Mouse (Mus musculus) frontal cortex, postnatal 14 days (tissue): ENCODE results near the gene Ms4a14.
A peak's percentile ranks its signal among the peaks of the same experiment; 100 is the strongest.
"Not testable (repeated sequence)": the region's sequence is repeated elsewhere in the genome, so short reads cannot be mapped to it uniquely, and the experiment has no call there.

Experiments used
- DNase-seq, 2 experiments: peaks; one replicate each; pipeline ENCODE4 v3.0.0; 2022; ENCODE audit warnings: low spot score in 2 of 2

The Ms4a14 gene

DNA sequence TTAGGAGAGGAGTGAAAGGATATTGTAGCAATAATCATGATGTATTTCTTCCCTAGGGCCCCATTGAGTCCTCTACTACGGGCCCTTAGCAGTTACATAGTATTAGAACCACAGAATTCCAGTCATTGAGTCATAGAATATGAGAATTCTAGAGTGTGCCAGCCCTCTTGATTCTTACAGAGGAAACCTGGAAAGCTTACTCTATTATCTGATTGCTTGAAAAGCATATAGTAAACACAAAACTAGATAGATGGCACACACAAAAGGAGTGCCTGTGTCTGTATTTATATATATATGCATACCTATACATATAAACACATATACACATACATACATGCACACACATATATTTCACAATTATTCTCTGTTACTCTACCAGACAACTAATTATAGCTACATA, at the start of gene Ms4a14:
Ms4a14 (minus strand) TSS at position 101 of the 400 bp plus-strand sequence.
- no peak for DNase-seq

DNA sequence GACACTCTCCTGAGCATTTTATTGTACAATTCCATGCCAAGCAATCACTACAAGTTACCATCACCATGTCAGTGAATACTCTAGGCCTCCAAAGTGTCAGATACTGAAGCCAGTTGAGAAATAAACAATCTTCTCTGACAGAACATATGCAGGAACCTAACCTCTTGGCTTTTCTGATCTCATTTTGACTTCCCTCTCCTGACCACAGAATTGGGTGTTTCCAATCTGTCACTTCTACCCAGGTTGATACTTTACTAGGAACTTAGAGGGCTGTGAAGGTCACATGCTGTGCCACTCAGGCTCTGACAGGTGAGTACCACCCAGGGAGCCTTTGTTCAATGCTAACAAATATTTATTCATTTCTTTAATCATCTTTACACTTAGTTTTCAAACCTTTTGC, 47.7 kb upstream of the Ms4a14 start:
- DNase-seq: no peak

DNA sequence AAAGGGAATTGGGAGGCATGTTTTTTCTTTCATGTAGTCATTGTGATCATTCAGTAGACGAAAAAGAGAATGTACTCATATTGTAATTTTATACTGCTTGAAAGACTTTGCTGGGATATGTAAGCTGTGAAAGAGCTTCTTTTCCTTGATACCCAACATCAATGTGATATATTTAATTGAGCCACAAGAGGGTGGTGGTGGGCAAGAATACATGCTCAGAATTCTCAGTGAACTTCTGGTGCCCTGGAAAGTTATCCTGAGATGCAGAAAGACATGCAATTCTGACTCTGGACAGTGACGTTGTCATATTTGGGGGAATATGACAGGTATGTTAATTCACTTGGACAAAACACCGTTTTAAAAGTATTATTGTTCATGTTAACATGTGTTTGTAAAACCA, 45.9 kb upstream of the Ms4a14 start:
- DNase-seq: no peak

DNA sequence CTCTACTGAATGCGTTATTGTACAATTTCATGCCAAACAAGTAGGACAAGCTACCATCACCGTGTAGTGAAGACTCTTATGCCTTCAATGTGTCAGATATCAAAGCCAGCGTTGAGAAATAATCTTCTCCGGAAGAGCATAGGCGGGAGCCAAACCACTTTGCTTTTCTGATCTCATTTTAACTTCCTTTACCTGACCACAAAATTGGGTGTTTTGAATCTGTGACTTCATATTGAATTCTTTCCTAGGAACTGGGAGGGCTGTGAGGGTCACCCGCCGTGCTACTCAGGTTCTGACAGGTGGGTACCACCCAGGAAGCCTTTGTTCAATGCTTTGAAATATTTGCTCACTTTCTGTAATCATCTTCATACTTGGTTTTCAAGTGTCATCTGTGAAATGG, 41.5 kb upstream of the Ms4a14 start:
- DNase-seq: no peak

DNA sequence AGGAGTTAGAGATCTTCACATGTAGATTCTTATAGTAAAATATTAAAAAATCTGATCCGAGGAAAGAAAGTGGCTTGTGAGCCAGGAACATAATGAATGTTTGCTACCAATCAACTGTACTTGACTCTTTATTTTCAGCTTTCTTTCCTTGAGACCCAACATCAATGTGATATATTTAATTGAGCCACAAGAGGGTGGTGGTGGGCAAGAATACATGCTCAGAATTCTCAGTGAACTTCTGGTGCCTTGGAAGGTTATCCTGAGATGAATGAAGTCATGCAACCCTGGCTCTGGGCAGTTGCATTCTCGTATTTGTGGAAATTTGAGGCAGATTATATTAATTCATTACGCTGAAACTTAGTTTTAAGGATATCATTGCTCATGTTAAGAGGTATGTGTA, 37.6 kb upstream of the Ms4a14 start:
- DNase-seq: no peak

DNA sequence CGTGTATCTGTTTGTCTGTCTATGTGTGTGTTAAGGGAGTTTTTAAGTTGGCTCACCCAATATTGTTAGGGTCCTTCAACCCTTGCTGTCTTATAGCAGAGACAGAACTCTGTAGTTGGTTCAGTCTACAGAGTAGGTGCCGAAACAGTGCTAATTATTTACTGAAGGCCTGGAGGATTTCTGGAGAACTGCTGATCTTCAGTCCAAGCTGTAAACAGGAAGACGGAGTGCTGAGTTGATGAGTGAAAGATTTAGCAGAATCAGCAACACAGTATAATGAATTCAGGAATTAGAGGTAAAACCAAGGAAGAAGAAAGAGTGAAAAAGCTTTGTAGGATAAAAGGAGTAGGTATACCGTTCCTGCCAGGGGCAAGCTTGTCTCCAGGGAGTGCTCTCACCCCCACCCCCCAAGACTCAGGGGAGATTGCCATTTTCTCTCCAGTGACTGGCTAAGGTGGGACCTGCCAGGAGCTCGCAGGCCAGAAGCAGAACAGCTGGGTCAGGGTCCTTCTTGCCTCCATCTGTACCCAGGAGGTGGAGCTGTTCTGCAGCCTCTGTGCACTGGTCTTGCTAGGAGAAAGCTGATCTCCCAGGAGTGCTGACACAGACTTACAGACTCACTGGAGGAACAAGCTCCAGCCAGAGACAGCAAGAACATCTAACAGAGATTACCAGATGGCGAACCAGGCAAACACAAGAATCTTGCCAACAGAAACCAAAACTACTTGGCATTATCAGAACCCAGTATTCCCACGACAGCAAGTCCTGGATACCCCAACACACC, 35.6 kb upstream of the Ms4a14 start:
- peak; percentile 4 to 7 for DNase-seq

DNA sequence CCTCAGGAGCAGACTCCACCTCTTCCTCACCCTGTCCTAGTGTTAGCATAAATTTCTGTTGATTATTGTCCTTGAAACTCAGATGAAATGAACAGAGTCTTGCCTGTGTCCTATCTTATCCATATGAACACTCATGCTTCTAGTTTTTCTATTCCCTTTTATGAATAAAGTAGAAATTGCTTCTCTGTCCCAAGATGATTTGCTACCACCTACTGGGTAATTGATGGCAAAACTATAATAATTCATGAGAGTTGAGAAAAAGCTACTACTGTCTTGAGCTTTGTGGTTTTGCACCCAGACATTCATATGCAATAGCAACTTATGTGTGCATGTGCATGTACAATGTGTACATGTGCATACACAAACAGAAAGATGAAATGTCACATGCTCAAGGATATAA, 29.7 kb upstream of the Ms4a14 start:
- no peak for DNase-seq

DNA sequence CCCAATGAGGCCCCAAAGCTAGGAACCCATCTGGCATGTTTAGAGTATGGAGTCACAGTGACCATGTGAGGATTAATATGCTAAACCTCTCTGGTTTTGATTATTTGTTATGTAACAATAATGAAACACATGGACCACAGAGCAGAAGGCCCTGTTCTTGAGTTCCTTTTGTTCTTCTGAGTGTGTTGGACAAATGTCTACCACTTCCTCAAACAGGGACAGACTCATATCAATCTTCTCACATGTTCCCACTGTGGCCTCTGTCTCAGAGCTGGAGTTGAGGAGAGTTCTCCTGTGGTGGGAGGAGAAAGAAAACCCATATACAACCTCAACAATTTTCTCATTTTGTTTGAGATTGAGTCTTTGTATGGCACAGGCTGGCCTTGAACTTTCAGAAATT, 28.9 kb upstream of the Ms4a14 start:
- no peak for DNase-seq

DNA sequence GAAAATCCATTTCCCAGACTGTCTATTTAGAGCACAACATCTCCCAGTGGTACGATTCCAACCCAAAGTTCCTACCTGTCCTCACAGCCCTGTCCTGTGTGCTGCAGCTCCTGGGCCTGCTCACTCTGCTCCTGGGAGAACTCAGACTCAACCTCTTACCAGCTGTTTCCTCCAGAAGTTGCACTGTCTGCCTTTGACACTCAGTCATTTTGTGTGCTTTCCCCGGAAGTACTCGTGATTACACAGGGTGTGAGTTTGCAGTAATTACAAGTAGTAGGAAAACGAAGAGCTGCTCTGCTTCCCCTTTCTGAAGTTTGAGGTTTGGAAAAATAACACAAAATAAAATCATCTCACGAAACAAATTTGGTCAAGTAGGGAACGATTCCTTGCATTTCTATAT, 21.7 kb upstream of the Ms4a14 start, which contains the start of gene Ms4a7:
Ms4a7 (minus strand) TSS at position 215 of the 400 bp plus-strand sequence.
- DNase-seq: no peak

DNA sequence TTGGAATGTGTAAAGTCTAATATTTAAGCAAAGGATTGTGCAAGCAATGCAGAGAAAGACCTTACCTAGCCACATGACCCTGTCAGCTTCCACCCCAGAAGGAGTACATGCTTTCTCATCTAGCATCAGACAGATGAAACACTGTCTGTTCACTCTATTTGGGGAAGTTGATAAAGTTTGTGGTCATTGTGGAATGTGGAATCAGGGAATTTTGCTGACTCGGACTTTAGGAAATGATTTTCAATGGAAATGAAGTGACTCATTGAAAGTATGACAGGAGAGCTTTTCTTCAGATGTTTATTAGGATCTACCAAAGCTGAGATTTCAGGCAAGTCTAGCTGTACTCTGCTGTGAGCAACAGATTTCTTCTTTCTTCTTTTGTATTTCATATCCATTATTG, 6.9 kb upstream of the Ms4a14 start:
- DNase-seq: no peak

DNA sequence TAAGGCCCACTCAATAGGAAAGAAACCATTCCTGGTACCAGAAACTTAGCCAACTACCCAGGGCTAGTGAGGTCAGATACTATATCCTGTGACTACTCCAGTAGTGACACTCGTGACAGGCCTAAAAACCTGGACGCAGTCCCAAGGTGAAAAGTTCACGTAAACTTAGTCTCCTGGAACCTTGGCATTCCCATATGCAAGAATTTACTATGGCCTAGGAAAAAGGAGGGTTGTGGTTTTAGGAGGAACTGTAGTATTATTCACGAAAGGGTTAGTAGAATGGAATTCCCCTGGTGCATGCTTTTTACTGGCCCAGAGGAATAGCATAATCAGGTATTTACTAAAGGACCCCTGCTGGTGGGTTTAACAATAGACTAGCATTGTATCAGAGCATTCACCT, 2.5 kb upstream of the Ms4a14 start:
- DNase-seq: no peak

DNA sequence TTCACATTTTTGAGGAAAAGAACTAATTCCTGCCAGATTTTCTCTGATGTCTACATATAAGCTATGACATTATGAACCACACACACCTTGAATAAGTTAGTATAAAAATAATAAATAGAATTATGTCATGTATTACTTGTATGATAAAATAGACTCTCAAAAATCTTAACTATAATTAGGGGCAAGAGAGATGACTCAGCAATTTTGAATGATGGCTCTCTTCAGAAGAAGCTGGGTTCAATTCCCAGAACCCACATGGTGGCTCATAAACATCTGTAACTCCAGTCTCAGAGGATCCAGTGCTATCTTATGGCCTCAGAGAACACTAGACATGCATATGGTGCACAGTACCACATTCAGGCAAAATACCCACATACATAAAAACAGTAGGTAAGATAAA, 5.4 kb downstream of the Ms4a14 start:
- no peak for DNase-seq

DNA sequence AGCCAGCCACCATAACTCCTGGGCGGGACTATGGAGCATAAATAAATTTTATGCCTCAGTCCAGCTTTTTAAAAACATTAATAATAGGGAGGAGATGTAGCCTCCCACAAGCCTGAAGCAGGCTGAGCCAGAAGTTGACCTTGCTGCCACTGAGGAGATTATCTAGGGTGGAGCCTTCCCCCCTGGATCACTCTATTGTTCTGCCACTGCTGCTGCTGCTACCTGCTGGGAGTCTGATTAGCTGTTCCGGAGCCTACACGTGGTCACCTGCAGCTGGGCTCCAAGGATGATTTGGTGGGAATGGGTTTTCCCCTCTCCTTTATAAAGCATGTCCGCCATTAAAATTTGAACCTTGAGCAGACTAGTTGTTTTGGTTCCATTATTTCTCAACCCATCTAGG, 14.7 kb downstream of the Ms4a14 start:
- not testable (repeated sequence) for DNase-seq

DNA sequence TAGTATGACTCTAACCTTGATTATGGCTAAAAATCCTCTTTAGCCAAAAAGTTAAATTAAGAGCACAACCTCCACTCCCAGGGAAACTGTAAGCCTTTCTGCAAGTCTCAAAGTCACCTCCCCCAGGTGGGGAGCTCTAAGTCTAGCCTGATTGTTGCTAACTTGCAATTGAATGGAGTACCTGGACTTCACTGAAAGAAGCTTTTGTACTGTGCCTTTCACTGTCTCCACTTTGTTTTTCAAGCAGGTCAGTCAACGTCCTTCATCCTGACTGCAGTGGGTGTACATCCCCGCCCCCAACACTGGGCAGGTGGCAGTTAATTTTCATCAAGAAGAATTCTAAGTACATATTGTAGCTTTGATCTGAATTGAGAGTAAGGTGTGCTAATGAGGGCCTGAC, 15.3 kb downstream of the Ms4a14 start:
- DNase-seq: no peak

DNA sequence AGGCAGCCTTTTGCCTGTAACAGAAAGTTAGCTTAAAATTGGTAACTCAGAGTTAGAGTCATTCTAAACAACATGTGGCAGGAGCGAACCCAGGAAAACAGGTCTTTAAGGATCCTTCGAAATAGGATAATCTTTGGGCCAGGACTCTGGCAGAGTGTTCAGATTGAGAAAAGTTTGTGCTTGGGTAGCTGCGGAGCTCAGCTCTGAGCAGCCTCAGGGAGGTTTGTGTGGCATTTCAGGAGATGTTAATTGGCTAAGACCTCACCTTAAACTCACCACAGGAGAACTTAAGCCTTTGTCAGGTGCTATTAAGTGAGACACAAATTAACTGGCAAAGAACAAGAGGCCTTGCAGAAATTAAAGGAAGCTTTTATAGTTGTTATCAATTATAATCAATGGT, 20.6 kb downstream of the Ms4a14 start:
- not testable (repeated sequence) for DNase-seq

DNA sequence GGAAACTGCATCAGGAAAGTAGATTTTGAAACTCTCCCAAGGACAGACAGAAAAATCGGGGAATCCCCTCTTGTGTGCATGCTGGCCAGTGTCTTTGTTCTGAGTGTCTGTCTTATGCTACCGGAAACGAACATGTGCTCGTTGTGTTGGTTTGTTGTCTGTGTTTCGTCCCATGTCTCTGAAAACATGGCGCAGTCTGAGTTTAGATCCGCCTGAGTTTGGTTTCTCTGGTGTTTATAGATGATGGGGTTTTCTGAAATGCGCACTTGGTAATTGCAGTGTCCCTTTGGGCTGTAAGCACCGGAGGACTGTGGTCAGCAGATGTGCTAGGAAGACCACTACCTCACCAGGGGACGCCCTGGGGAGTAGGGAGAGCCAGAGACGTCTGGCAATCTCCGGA, 21.3 kb downstream of the Ms4a14 start:
- DNase-seq: no peak

DNA sequence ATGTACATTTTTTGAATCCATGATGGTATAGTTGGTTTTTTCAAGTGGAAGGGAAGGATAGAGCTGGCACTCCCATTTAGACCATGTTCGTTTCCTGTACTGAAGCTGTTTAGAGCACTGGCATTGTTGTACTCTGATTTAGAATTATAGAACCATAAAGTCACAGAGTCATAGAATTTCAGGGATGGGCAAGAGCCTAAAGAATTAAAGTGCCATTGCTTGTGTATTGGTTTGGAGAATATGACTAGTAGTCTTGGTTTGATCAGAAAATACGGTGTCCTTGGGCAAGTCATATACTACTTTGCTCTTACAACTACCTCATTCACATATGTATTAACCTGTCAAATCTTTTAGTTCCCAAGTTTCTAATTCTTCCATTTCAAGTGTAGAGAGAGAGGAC, 30.5 kb downstream of the Ms4a14 start, which contains the start of gene Ms4a5:
Ms4a5 (minus strand) TSS at position 101 of the 400 bp plus-strand sequence.
- no peak for DNase-seq

DNA sequence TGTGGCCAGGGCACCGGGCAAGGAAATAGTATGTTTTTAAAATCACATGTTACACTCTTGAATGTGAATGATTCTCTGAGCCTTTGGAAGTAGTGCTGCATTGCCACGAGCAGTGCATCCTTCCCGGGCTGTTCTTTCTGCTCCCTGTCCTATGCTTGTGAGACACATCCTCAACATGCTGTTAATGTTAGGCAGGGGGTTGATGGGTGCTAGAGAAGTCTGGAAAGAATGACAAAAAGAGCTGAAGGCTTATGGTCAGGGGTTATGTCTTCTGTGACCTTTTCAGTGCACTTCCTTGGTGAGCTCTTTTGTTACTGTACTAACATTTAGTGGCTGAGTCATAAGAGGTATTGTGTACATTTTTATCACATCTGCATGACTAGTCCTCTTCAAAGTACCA, 34.0 kb downstream of the Ms4a14 start:
- DNase-seq: no peak

DNA sequence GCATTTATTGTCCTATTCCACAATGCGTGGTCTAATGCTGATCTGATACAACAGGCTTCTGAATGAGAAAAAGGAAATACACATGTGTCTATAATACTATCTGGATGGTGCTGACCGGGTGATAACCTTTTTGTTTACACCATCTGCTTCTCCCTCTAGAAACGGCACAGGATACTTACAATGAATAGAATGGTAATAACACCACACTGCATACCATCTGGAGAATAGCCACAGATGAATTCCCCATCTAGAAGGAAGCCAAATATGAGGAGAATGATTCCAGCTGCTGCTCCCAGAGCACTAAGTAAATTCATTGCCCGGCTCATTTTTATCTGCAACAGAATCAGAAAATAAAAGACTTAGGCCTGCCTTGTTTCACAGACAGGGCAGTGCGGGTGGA, 37.8 kb downstream of the Ms4a14 start:
- DNase-seq: no peak

DNA sequence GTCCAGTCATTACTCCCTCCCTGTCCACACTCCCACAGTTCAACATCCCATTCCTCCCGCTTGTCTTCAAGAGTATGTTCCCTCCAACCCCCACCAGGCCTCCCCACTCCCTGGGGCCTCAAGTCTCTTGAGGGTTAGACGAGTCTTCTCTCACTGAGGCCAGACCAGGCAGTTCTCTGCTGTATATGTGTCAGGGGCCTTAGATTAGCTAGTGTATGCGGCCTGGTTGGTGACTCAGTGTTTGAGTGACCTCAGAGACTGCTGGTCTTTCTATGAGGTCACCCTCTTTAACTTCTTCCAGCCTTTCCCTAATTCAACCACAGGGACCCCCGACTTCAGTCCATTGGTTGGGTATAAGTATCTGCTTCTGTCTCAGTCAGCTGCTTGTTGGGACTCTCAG, 47.3 kb downstream of the Ms4a14 start:
- DNase-seq: no peak

DNA sequence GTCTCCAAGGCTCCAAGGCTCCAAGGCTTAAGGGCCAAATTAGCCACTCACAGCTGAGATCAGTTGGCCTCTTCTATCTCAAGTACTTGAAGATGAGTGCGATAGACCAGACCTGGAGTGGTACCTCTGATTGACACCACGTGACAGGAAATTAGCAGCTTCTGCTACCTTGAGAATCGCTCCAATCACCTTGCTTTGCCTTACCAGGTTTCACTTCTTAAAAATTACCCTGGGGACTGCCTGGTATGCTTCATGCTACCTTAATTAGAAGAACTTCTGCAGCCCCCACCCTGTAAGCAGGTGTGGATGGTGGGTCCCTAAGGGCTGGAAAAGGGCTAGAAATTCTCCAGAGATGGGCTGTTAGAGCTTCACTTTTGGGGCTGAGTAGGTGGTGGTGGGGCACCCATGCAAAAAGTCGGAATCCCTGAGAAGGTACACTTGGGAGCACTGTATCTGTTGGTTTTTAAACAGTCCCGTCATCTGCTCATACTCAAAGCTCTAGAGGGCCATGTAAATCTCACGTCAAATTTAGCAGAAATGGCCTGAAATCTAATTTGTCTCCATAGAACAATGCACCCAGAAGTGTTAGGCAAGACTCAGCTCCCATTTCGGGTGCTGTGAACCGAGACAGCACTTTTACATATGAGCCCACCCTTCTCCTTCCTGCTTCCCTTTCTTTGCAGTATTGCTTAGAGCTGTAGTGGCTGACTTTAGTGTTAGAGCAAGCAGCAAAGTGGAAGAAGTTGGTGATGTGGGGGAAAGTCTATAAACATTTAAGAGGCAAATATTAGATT, 48.0 kb downstream of the Ms4a14 start, which contains the start of gene Ms4a1:
Ms4a1 (minus strand) TSS at position 190 of the 794 bp plus-strand sequence.
- DNase-seq: no peak

DNA sequence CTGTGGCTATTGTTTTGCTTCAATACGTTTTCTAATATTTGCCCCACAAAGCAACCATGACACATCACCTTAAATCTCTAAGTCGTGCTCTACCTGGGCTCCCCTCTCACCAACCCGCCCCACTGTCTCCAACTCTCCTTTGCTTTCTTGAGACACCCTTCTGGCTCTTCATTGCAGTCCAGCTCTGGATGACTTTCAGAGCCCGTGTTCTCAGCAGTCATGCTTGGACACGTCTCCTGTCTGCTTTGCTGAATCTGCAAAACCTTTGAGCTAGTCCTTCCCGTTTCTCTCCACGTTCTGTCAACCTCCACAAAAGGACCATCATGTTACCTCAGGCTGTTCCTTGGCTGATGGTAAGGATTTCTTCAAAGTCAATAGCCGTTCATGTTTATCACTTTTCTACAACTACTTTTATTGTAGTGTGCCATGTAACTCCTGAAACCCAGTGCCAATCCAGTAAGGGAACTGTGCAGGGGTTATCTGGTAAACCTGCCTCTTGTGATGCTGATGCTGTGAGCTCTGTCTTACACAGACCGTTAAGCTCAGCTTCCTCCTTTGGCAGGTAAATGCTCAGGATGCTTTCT, 49.6 kb downstream of the Ms4a14 start:
- no peak for DNase-seq

DNA sequence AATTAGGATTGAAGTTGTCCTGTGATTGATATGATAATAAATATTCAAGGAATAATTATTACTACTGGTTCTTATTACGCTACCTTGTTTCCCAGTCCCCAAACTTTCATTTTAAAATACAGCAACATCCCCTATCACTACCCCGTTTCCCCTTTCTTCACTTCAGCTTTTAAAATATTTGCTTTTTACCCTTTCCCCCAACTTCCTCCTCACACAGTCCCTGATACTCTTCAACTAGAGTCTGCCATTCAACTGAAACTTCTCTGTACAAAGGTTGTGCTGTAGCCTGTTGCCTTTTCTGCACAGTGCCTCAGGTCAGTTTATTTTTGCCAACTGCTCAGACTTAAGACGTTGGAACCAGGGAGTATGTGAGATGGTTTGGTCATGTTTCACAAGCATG, 50.7 kb downstream of the Ms4a14 start:
- no peak for DNase-seq
